Mouse (Mus musculus) ES-E14 (cell line): ENCODE results near the gene Fbxo46.

Experiments
- CHD2 ChIP-seq: IDR thresholded peaks from 2 replicates; pipeline ENCODE4 v1.6.1; 2014; ENCODE audit warnings: mild to moderate bottlenecking, low read depth, low read length, inconsistent platforms
- HCFC1 ChIP-seq: IDR thresholded peaks from 2 replicates; pipeline ENCODE4 v1.6.1; 2012; ENCODE audit warnings: low read length, inconsistent platforms, borderline replicate concordance; ENCODE audit not compliant: insufficient read depth
- MAFK ChIP-seq: IDR thresholded peaks from 2 replicates; pipeline ENCODE4 v1.6.1; 2014; ENCODE audit warnings: mild to moderate bottlenecking, low read depth, low read length, inconsistent platforms; ENCODE audit not compliant: insufficient read depth
- ZC3H11A ChIP-seq: IDR thresholded peaks from 2 replicates; pipeline ENCODE4 v1.6.1; 2012; ENCODE audit warnings: low read depth, mild to moderate bottlenecking, inconsistent platforms, low read length, borderline replicate concordance
- ZNF384 ChIP-seq: IDR thresholded peaks from 2 replicates; pipeline ENCODE4 v1.6.1; 2012; ENCODE audit warnings: low read depth, low read length, inconsistent platforms

DNA sequence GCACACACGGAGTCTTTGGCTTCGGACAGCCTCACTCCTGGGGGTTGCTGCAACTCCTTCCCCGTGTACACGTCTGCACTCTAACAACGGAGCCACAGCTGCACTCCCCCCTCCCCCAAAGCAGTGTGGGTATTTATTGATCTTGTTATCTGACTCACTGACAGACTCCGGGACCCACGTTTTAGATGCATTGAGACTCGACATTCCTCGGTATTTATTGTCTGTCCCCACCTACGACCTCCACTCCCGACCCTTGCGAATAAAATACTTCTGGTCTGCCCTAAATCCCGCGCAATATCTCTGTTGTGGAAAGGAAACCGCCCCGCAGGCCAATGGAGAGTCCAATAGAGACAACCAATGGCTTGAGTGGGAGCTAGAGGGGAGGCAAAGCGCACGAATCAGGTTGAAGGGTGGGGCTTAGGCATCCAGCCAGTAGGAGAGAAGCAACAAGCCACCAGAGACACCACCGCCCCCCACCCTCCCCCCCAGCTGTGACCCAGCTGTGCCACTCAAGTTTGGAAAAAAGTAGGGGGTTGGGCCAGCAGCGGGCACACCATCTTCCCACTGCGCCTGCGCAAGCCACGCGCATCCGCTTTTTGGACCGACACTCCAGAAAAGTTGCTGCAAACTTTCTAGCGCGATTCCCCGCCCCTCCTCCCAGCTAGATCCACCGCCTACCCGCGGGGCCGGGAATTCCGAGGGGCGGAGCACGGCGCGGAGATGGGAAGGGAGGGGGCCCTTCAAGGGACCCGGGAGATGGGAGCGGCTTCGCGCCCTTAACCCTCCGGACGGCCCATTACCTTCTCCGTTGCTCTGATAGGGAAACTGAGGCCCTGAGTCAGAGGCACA lies 25.9 kb upstream of the Fbxo46 start:
- TF ChIP-seq ZNF384 = peak; percentile 40; the same call in 1 of the 2 replicates
- TF ChIP-seq MAFK = no peak
- peak; percentile 25; the same call in 1 of the 2 replicates for TF ChIP-seq HCFC1
- no peak for TF ChIP-seq ZC3H11A
- peak; percentile 9; the same call in 1 of the 2 replicates for TF ChIP-seq CHD2
